Mouse (Mus musculus) ES-E14 (cell line): ENCODE data around the gene Plxna2.

ENCODE experiments used
- MAFK ChIP-seq: IDR thresholded peaks from 2 replicates; pipeline ENCODE4 v1.6.1; 2014; ENCODE audit warnings: mild to moderate bottlenecking, low read depth, low read length, inconsistent platforms; ENCODE audit not compliant: insufficient read depth
- ZC3H11A ChIP-seq: IDR thresholded peaks from 2 replicates; pipeline ENCODE4 v1.6.1; 2012; ENCODE audit warnings: low read depth, mild to moderate bottlenecking, inconsistent platforms, low read length, borderline replicate concordance

DNA sequence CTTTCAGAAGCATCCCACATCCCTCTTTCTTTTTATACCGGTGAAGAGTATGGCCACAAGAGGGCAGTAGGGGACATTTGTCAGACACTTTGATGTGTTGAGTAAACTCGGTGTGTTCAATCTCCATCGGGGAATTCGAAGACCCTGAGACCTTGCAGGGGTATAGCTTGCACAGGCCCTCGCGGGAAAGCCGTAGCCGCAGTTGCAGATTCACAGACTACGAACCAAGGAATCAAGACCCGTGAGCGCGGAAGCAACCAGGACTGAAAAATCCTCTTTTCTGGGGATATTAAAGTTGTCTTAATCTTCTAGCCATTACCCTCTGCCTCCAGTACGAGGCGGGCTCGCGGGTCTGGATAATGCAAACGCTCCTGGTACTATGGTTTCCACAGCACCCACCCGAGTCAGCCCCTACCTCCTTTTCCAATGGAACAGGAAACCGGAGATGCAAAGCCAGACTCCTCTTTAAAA, 858 bp downstream of the Plxna2 start:
- TF ChIP-seq ZC3H11A = no peak
- TF ChIP-seq MAFK = no peak
